Mouse (Mus musculus) stomach, postnatal 0 days (tissue): ENCODE results near the gene Gtpbp3. TPM values are rescaled to one million over a fixed set of nuclear protein-coding genes. Genes with fewer than 3 reads are reported as not detected.

Experiments used
- ATAC-seq: fragments of 200-750 bp; cut with Nextera tagmentation; 2 replicates; pipeline ENCODE4 v1.8.0; 2017; ENCODE audit not compliant: low FRiP score, low TSS enrichment
- DNase-seq: peaks from one replicate; pipeline ENCODE4 v3.0.0-alpha.2; 2016; ENCODE audit warnings: low spot score
- H3K27ac ChIP-seq: fragments of 300-500 bp; sonication (generic); replicated peaks from 2 replicates; pipeline ENCODE4 v1.5.1; 2014; ENCODE audit warnings: mild to moderate bottlenecking, control low read depth
- H3K27me3 ChIP-seq: fragments of 300-500 bp; sonication (generic); 2 replicates; pipeline ENCODE4 v1.6.1; 2014; ENCODE audit warnings: low read length; ENCODE audit not compliant: control insufficient read depth, insufficient read depth
- H3K36me3 ChIP-seq: fragments of 300-500 bp; sonication (generic); 2 replicates; pipeline ENCODE4 v1.6.1; 2014; ENCODE audit warnings: low read length, mixed read lengths; ENCODE audit not compliant: control insufficient read depth, insufficient read depth
- H3K4me1 ChIP-seq: fragments of 300-500 bp; sonication (generic); replicated peaks from 2 replicates; pipeline ENCODE4 v1.6.1; 2014; ENCODE audit warnings: antibody characterized with exemption; ENCODE audit not compliant: control insufficient read depth, insufficient read depth
- H3K4me2 ChIP-seq: fragments of 300-500 bp; sonication (generic); replicated peaks from 2 replicates; pipeline ENCODE4 v1.6.1; 2014; ENCODE audit warnings: low read depth, mild to moderate bottlenecking, control low read depth, moderate library complexity
- H3K4me3 ChIP-seq: fragments of 300-500 bp; sonication (generic); 2 replicates; pipeline ENCODE4 v1.5.1; 2014; ENCODE audit warnings: low read depth, low read length, control low read depth
- H3K9ac ChIP-seq: fragments of 300-500 bp; sonication (generic); 2 replicates; pipeline ENCODE4 v1.6.1; 2014; ENCODE audit warnings: mild to moderate bottlenecking, low read length, control low read depth, mixed read lengths
- H3K9me3 ChIP-seq: fragments of 300-500 bp; sonication (generic); 2 replicates; pipeline ENCODE4 v1.6.1; 2016; ENCODE audit warnings: low read length; ENCODE audit not compliant: control insufficient read depth
- CTCF ChIP-seq: IDR thresholded peaks from 2 replicates; pipeline ENCODE4 v1.5.1; 2016; ENCODE audit warnings: antibody characterized with exemption, low read depth, mild to moderate bottlenecking, moderate library complexity
- EP300 ChIP-seq: optimal IDR thresholded peaks from 2 replicates; pipeline ENCODE3; 2016; ENCODE audit warnings: antibody characterized with exemption
- WGBS: fragments of 180-500 bp; shearing (Covaris S2); extraction: QIAGEN DNeasy Blood & Tissue Kit; methylation state at CpG from one replicate; pipeline ENCODE4 v1.1.7; 2014; 5-methylcytosine and 5-hydroxymethylcytosine counted together
- polyA plus RNA-seq: library from polyadenylated mRNA; unstranded; fragments of >200 nt; fragmentation: Nextera tagmentation; extraction: Ambion mirVana; gene quantifications from 2 replicates; pipeline ENCODE4 v1.2.1, GENCODE M21; 2015

Gene Gtpbp3
- polyA plus RNA-seq, 1 experiment from 2014 or later, result 7.2 TPM

DNA sequence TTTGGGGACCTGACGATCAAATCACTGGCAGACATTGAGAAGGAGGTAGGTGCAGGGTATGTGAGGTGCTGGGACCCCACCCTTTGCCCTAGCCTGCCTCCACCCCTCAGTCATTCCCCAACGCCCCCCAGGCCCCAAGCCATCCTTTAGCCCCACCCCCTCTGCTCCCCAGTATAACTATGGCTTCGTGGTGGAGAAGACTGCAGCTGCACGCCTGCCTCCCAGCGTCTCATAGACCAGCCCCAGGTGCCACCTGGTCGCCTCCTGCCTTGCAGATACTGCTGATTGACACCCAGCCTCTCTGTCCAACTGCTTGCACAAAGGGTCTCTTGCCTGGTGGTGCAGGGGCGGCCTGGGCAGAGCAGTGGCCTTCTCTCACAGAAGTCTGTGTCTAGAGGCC lies 59.7 kb downstream of the Gtpbp3 start:
- H3K9me3 ChIP-seq, result no peaks in the 10 kb centered on the region
- no peak overlapping the region for H3K9ac ChIP-seq
- DNase-seq (no peak), ATAC-seq (no peak)
- H3K4me2 ChIP-seq, result no peak overlapping the region
- TF ChIP-seq CTCF (no peak), EP300 (no peak)
- H3K4me1 ChIP-seq, result no peaks in the 10 kb centered on the region
- H3K27me3 ChIP-seq, result no peaks in the 10 kb centered on the region
- WGBS, result 86% methylated on average over 7 of the region's 7 CpGs
- H3K27ac ChIP-seq, result no peak overlapping the region
- H3K4me3 ChIP-seq, result no peak overlapping the region
- H3K36me3 ChIP-seq, result peaks cover 11% of the 10 kb centered on the region; the same call in 1 of the 2 replicates

Other genes with a start within 250 kb of the Gtpbp3 start
- 5.8 and 6.0 TPM in 2 replicates for gene Myo9b, start 215.4 kb upstream of the Gtpbp3 start, polyA plus RNA-seq
- 24.8 and 29.0 TPM in 2 replicates for gene Haus8, start 215.2 kb upstream of the Gtpbp3 start, polyA plus RNA-seq
- gene Use1, start 121.3 kb upstream of the Gtpbp3 start, polyA plus RNA-seq, result 97.1 and 107 TPM in 2 replicates
- 8.2 and 9.1 TPM in 2 replicates for gene Ocel1, start 116.8 kb upstream of the Gtpbp3 start, polyA plus RNA-seq
- gene Nr2f6, start 106.1 kb upstream of the Gtpbp3 start, polyA plus RNA-seq, result 47.0 and 56.1 TPM in 2 replicates
- gene Ushbp1, start 92.3 kb upstream of the Gtpbp3 start, polyA plus RNA-seq, result 4.1 and 4.5 TPM in 2 replicates
- gene Babam1, start 91.2 kb upstream of the Gtpbp3 start, polyA plus RNA-seq, result 54.7 and 61.7 TPM in 2 replicates
- gene Ankle1, start 82.1 kb upstream of the Gtpbp3 start, polyA plus RNA-seq, result 5.0 and 6.4 TPM in 2 replicates
- 22.1 and 23.5 TPM in 2 replicates for gene Abhd8, start 24.4 kb upstream of the Gtpbp3 start, polyA plus RNA-seq
- 127 and 137 TPM in 2 replicates for gene Mrpl34, start 23.1 kb upstream of the Gtpbp3 start, polyA plus RNA-seq
- gene Dda1, start 18.9 kb upstream of the Gtpbp3 start, polyA plus RNA-seq, result 72.5 and 74.5 TPM in 2 replicates
- 0.68 and 1.1 TPM in 2 replicates for gene Ano8, start 2.1 kb upstream of the Gtpbp3 start, polyA plus RNA-seq
- gene Plvap, start 23.6 kb downstream of the Gtpbp3 start, polyA plus RNA-seq, result 56.3 and 60.9 TPM in 2 replicates
- gene Ccdc194, start 37.6 kb downstream of the Gtpbp3 start, polyA plus RNA-seq, result 0.29 and 0.46 TPM in 2 replicates
- gene Bst2, start 49.4 kb downstream of the Gtpbp3 start, polyA plus RNA-seq, result 32.8 and 34.2 TPM in 2 replicates
- 103 TPM in 2 replicates for gene Mvb12a, start 54.8 kb downstream of the Gtpbp3 start, polyA plus RNA-seq
- gene Tmem221, start 70.8 kb downstream of the Gtpbp3 start, polyA plus RNA-seq, result 1.0 and 1.4 TPM in 2 replicates
- gene Nxnl1, start 78.5 kb downstream of the Gtpbp3 start, polyA plus RNA-seq, result 0.04 and 0.05 TPM in 2 replicates
- 26.5 and 27.4 TPM in 2 replicates for gene Slc27a1, start 80.8 kb downstream of the Gtpbp3 start, polyA plus RNA-seq
- gene Pgls, start 104.1 kb downstream of the Gtpbp3 start, polyA plus RNA-seq, result 221 and 223 TPM in 2 replicates
- gene Fam129c, start 109.5 kb downstream of the Gtpbp3 start, polyA plus RNA-seq, result 0.99 and 1.4 TPM in 2 replicates
- gene Colgalt1, start 122.9 kb downstream of the Gtpbp3 start, polyA plus RNA-seq, result 40.3 and 41.1 TPM in 2 replicates
- gene Unc13a, start 183.7 kb downstream of the Gtpbp3 start, polyA plus RNA-seq, result 0.46 and 0.52 TPM in 2 replicates
- gene Jak3, start 188.2 kb downstream of the Gtpbp3 start, polyA plus RNA-seq, result 4.6 and 5.4 TPM in 2 replicates
- 1.9 and 2.6 TPM in 2 replicates for gene Insl3, start 201.1 kb downstream of the Gtpbp3 start, polyA plus RNA-seq
- gene B3gnt3, start 213.7 kb downstream of the Gtpbp3 start, polyA plus RNA-seq, result 35.9 and 36.9 TPM in 2 replicates
- 4.8 and 5.9 TPM in 2 replicates for gene Fcho1, start 237.6 kb downstream of the Gtpbp3 start, polyA plus RNA-seq